ENCODE assay signal across 8 mouse cellular contexts in genomic region chr5:31810796-31811662, GRCm38 (mm10).
A peak's percentile ranks its signal among the peaks of the same experiment; 100 is the strongest.
DNase-seq lines count a peak whose midpoint lies in the region; ATAC-seq lines count a peak whose summit lies in the region.

No protein-coding gene starts in this region.

- no peaks in the 10 kb centered on the region for H3K27me3 ChIP-seq in kidney, embryonic 16.5 days (ENCODE audit: insufficient read depth, low read length)

- H3K4me1 ChIP-seq in kidney, embryonic 16.5 days (ENCODE audit: insufficient read depth, low read length): peaks cover 41% of the 10 kb centered on the region

- no peaks in the 10 kb centered on the region for H3K9me3 ChIP-seq in kidney, embryonic 16.5 days (ENCODE audit: low read length)

- peak; percentile 28 for DNase-seq in layer of hippocampus, adult 9-11 months
- DNase-seq in layer of hippocampus, postnatal 36 days: no peak
- peak; percentile 45 for DNase-seq in NIH3T3 (ENCODE audit: low read depth)
- DNase-seq in heart, adult 18-20 months: peak; percentile 58 to 70
- DNase-seq in retina, postnatal 7 days (ENCODE audit: low read depth, low spot score): peak; percentile 16
- no peak for DNase-seq in spleen, postnatal 10 days (ENCODE audit: low spot score in 2 of 2)
- DNase-seq in gastrocnemius, postnatal 25 days: no peak

- H3K4me2 ChIP-seq in kidney, embryonic 16.5 days (replicated peaks; ENCODE audit: low read depth, low read length): peak overlapping the region; percentile 31; the same call in 1 of the 2 replicates

- no peak overlapping the region for H3K9ac ChIP-seq in kidney, embryonic 16.5 days (replicated peaks; ENCODE audit: low read length)

- peak overlapping the region; percentile 85 for H3K27ac ChIP-seq in kidney, embryonic 16.5 days (ENCODE audit: low read length)

- 17% methylated on average over 12 of the region's 12 CpGs for WGBS in kidney, embryonic 16.5 days

- no peak overlapping the region for H3K4me3 ChIP-seq in kidney, embryonic 16.5 days (ENCODE audit: low read length)

- peak; percentile 96 for ATAC-seq in kidney, embryonic 16.5 days (ENCODE audit: low FRiP score, low TSS enrichment)

- no peaks in the 10 kb centered on the region for H3K36me3 ChIP-seq in kidney, embryonic 16.5 days (ENCODE audit: insufficient read depth, low read length)

Comparison
In these comparisons a context has a peak if more than half of its experiments do, and no peak if none do; other contexts are left out.
1. DNase-seq: peak in layer of hippocampus, adult 9-11 months (single experiment), NIH3T3 (single experiment), heart, adult 18-20 months (2 of 2) and retina, postnatal 7 days (single experiment); none in layer of hippocampus, postnatal 36 days (0 of 2), spleen, postnatal 10 days (0 of 2) and gastrocnemius, postnatal 25 days (single experiment).